Mouse (Mus musculus) limb, embryonic 12.5 days (tissue): ENCODE results near the gene Speer4f1. TPM values are rescaled to one million over a fixed set of nuclear protein-coding genes. Genes with fewer than 3 reads are reported as not detected.
"Not testable (repeated sequence)": the region's sequence is repeated elsewhere in the genome, so short reads cannot be mapped to it uniquely, and the experiment has no call there.

Experiments used
- ATAC-seq: fragments of 200-750 bp; cut with Nextera tagmentation; 2 replicates; pipeline ENCODE4 v1.8.0; 2017; ENCODE audit warnings: low read depth, moderate TSS enrichment; ENCODE audit not compliant: insufficient number of reproducible peaks, insufficient read depth, low FRiP score, low TSS enrichment
- H3K27ac ChIP-seq: fragments of 300-500 bp; sonication (generic); 2 replicates; pipeline ENCODE4 v1.5.1; 2016; ENCODE audit warnings: mild to moderate bottlenecking, moderate library complexity
- H3K27me3 ChIP-seq: fragments of 300-500 bp; sonication (generic); 2 replicates; pipeline ENCODE4 v1.6.1; 2016; ENCODE audit warnings: mild to moderate bottlenecking, moderate library complexity
- H3K36me3 ChIP-seq: fragments of 300-500 bp; sonication (generic); 2 replicates; pipeline ENCODE4 v1.6.1; 2016; ENCODE audit warnings: mild to moderate bottlenecking, moderate library complexity
- H3K4me1 ChIP-seq: fragments of 300-500 bp; sonication (generic); replicated peaks from 2 replicates; pipeline ENCODE4 v1.6.1; 2016
- H3K4me2 ChIP-seq: fragments of 300-500 bp; sonication (generic); 2 replicates; pipeline ENCODE4 v1.6.1; 2016; ENCODE audit warnings: mild to moderate bottlenecking, moderate library complexity
- H3K4me3 ChIP-seq: fragments of 300-500 bp; sonication (generic); replicated peaks from 2 replicates; pipeline ENCODE4 v1.5.1; 2016; ENCODE audit warnings: mild to moderate bottlenecking
- H3K9ac ChIP-seq: fragments of 300-500 bp; sonication (generic); replicated peaks from 2 replicates; pipeline ENCODE4 v1.6.1; 2016; ENCODE audit warnings: mild to moderate bottlenecking, moderate library complexity
- H3K9me3 ChIP-seq: fragments of 300-500 bp; sonication (generic); 2 replicates; pipeline ENCODE4 v1.6.1; 2016; ENCODE audit warnings: mild to moderate bottlenecking, moderate library complexity
- WGBS: fragments of 180-500 bp; shearing (Covaris S2); methylation state at CpG from one replicate; pipeline ENCODE4 v1.1.7; 2016; 5-methylcytosine and 5-hydroxymethylcytosine counted together
- polyA plus RNA-seq: library from polyadenylated mRNA; unstranded; fragments of >200 nt; fragmentation: Nextera tagmentation; extraction: Ambion mirVana; gene quantifications from 2 replicates; pipeline ENCODE4 v1.2.1, GENCODE M21; 2016

Gene Speer4f1
- not detected in 2 replicates for polyA plus RNA-seq

- H3K36me3 ChIP-seq, H3K4me3 ChIP-seq, H3K9me3 ChIP-seq, H3K27ac ChIP-seq, H3K27me3 ChIP-seq, ATAC-seq, H3K4me1 ChIP-seq, H3K9ac ChIP-seq, H3K4me2 ChIP-seq: not testable (repeated sequence)
- 85% methylated on average over 1 of the region's 1 CpGs for WGBS
Measured at GRCm38 (mm10) chr5:17475798-17476197, at the start of gene Speer4f1. Gene Speer4f1, plus strand, starts transcription at chr5:17476098.

GRCm38 (mm10) chr5:17426930-17427329 is 49.0 kb upstream of the Speer4f1 start:
- WGBS: 86% methylated on average over 1 of the region's 1 CpGs
- no peak overlapping the region for H3K9ac ChIP-seq
- H3K9me3 ChIP-seq: no peaks in the 10 kb centered on the region
- H3K4me1 ChIP-seq: no peaks in the 10 kb centered on the region
- no peaks in the 10 kb centered on the region for H3K27me3 ChIP-seq
- no peak overlapping the region for H3K27ac ChIP-seq
- no peak overlapping the region for H3K4me2 ChIP-seq
- no peaks in the 10 kb centered on the region for H3K36me3 ChIP-seq
- no peak overlapping the region for H3K4me3 ChIP-seq
- ATAC-seq: no peak

GRCm38 (mm10) chr5:17434721-17435120 is 41.2 kb upstream of the Speer4f1 start:
- Histone ChIP-seq H3K27ac (no peak overlapping the region), H3K4me1 (peaks cover 5% of the 10 kb centered on the region), H3K9me3 (no peaks in the 10 kb centered on the region), H3K36me3 (no peaks in the 10 kb centered on the region), H3K4me2 (no peak overlapping the region), H3K9ac (no peak overlapping the region), H3K4me3 (no peak overlapping the region), H3K27me3 (no peaks in the 10 kb centered on the region)
- ATAC-seq: no peak
- 58% methylated on average over 3 of the region's 3 CpGs for WGBS

GRCm38 (mm10) chr5:17436209-17436608 is 39.7 kb upstream of the Speer4f1 start:
- peak; percentile 42; the same call in 1 of the 2 replicates for ATAC-seq
- H3K27me3 ChIP-seq: no peaks in the 10 kb centered on the region

DNA sequence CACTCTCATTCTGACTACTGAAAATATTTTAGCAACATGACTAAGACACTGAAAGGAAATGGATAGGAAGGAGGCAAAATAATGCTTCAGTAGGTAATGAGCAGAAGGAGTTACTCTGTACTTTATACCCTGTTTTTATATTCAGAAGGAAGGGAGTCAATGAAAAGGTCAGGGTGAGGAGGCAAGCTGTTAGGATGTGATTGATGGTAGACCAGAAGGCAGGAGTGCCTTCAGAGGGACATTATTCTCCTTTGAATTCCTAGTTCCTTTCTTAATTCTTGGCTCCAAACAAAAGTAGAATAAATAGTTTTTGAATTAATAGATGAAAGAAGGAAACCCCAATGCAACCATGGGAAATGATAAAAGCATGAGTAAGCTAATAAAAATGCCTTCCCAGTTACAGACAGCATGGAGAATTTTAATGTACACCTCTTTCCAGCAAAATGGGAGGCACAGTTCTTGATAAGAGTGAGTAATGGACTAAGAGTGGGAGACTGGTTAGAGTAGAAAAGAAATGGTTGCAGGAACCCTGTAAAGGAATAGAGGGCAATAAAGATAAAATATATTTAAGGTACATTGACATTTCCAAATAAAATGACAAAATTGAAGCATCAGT is 36.3 kb upstream of the Speer4f1 start:
- peaks cover 5% of the 10 kb centered on the region for H3K4me1 ChIP-seq
- no peak for ATAC-seq
- H3K9ac ChIP-seq: no peak overlapping the region
- H3K27me3 ChIP-seq: no peaks in the 10 kb centered on the region
- no peak overlapping the region for H3K4me3 ChIP-seq
- no peak overlapping the region for H3K4me2 ChIP-seq
- H3K27ac ChIP-seq: no peak overlapping the region
- H3K36me3 ChIP-seq: no peaks in the 10 kb centered on the region
- no peaks in the 10 kb centered on the region for H3K9me3 ChIP-seq

More at GRCm38 (mm10) chr5:17436209-17436608, 39.7 kb upstream of the Speer4f1 start:
- Histone ChIP-seq H3K9me3 (no peaks in the 10 kb centered on the region), H3K27ac (no peak overlapping the region), H3K36me3 (no peaks in the 10 kb centered on the region), H3K9ac (no peak overlapping the region), H3K4me1 (peaks cover 5% of the 10 kb centered on the region), H3K4me2 (no peak overlapping the region), H3K4me3 (no peak overlapping the region)
- 17% methylated on average over 2 of the region's 2 CpGs for WGBS

- Histone ChIP-seq H3K4me3 (no peak overlapping the region), H3K27ac (no peak overlapping the region), H3K27me3 (no peaks in the 10 kb centered on the region), H3K4me1 (no peaks in the 10 kb centered on the region), H3K9ac (no peak overlapping the region), H3K4me2 (no peak overlapping the region), H3K9me3 (no peaks in the 10 kb centered on the region), H3K36me3 (no peaks in the 10 kb centered on the region)
- WGBS: 92% methylated on average over 5 of the region's 5 CpGs
- no peak for ATAC-seq
Measured at GRCm38 (mm10) chr5:17454059-17454458, 21.8 kb upstream of the Speer4f1 start.

- H3K4me2 ChIP-seq: no peak overlapping the region
- H3K36me3 ChIP-seq: no peaks in the 10 kb centered on the region
- 79% methylated on average over 6 of the region's 6 CpGs for WGBS
- no peaks in the 10 kb centered on the region for H3K27me3 ChIP-seq
- 0 out of 2 replicates have a peak, but pooled peaks have one; percentile 37 for ATAC-seq
- no peak overlapping the region for H3K27ac ChIP-seq
- H3K4me1 ChIP-seq: no peaks in the 10 kb centered on the region
- no peak overlapping the region for H3K9ac ChIP-seq
- no peak overlapping the region for H3K4me3 ChIP-seq
- no peaks in the 10 kb centered on the region for H3K9me3 ChIP-seq
Measured at GRCm38 (mm10) chr5:17454952-17455586, 20.8 kb upstream of the Speer4f1 start.

DNA sequence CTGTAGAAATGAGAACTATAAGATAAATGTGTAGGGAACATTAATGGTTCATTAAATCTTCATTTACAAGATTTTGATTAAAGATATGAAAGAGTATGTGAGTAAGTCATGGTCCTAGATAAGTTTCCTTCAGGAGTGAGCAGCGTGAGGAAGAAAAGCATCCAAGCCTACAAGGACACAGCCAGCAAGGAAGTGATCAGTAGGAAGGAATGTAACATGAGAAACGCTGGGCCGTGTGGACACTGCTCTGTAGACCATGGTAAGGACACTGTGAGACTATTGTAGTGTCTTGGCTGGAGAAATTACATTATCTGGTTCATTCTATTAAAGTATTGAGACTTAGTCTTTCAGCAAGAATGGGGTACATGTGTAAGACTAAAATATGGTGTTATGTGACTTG is 19.2 kb upstream of the Speer4f1 start:
- no peaks in the 10 kb centered on the region for H3K4me1 ChIP-seq
- H3K9ac ChIP-seq: no peak overlapping the region
- no peaks in the 10 kb centered on the region for H3K27me3 ChIP-seq
- H3K36me3 ChIP-seq: no peaks in the 10 kb centered on the region
- H3K4me2 ChIP-seq: no peak overlapping the region
- H3K4me3 ChIP-seq: no peak overlapping the region
- H3K9me3 ChIP-seq: no peaks in the 10 kb centered on the region
- no peak overlapping the region for H3K27ac ChIP-seq
- 73% methylated on average over 3 of the region's 3 CpGs for WGBS
- no peak for ATAC-seq

DNA sequence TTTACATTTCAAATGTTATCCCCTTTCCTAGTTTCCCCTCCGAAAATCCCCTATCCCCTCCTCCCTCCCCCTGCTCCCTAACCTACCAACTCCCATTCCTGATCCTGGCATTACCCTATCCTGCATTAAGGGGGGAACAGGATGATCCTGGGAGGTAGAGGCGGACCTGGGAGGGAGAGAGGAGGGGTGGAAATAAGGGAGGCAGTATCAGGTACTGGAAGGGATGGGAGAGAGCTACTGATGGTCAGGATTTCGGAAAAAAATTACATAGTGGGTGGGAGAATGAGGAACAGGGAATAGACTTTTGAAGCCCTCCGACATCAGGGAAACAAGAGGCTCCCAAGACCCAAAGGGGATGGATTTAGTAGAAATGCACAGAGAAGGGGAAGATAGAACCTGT is 7.8 kb upstream of the Speer4f1 start:
- H3K36me3 ChIP-seq, H3K27ac ChIP-seq, H3K9ac ChIP-seq, H3K4me3 ChIP-seq, ATAC-seq, H3K27me3 ChIP-seq, H3K9me3 ChIP-seq, H3K4me1 ChIP-seq, H3K4me2 ChIP-seq: not testable (repeated sequence)
- 75% methylated on average over 4 of the region's 4 CpGs for WGBS

- no peak overlapping the region for H3K4me3 ChIP-seq
- no peak overlapping the region for H3K9ac ChIP-seq
- no peak overlapping the region for H3K4me2 ChIP-seq
- whole genome bisulfite sequencing: 87% methylated on average over 1 of the region's 1 CpGs
- H3K4me1 ChIP-seq: no peaks in the 10 kb centered on the region
- H3K27ac ChIP-seq: no peak overlapping the region
- no peaks in the 10 kb centered on the region for H3K27me3 ChIP-seq
- H3K36me3 ChIP-seq: no peaks in the 10 kb centered on the region
- ATAC-seq: no peak
- H3K9me3 ChIP-seq: no peaks in the 10 kb centered on the region
Measured at GRCm38 (mm10) chr5:17476476-17476875, 578 bp downstream of the Speer4f1 start.

- 64% methylated on average over 1 of the region's 1 CpGs for WGBS
- Histone ChIP-seq H3K27me3 (no peaks in the 10 kb centered on the region), H3K27ac (no peak overlapping the region)
Measured at GRCm38 (mm10) chr5:17489894-17490293, 14.0 kb downstream of the Speer4f1 start.

DNA sequence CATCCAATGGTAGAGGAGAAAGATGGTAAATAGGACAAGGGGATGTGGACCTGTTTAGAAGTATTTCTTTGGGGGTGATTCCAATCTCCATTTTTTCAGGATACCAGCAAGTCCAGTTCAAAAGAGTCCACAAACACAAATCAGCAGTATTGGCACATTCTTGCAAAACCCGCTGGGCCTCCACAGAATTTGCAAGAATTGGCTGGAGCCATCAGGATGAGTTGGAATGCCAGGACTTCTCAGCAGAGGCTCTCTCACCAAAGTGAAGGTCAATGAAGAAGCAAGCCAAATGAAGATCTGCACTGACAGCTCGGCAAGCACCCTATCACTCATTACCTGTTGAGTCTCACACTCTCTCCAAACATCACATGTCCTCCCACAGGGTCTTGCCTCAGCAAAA is 19.7 kb downstream of the Speer4f1 start:
- H3K4me1 ChIP-seq: peaks cover 2% of the 10 kb centered on the region; the same call in 1 of the 2 replicates
- no peak overlapping the region for H3K4me3 ChIP-seq
- no peak overlapping the region for H3K9ac ChIP-seq
- H3K27ac ChIP-seq: no peak overlapping the region
- H3K27me3 ChIP-seq: no peaks in the 10 kb centered on the region
- H3K36me3 ChIP-seq: no peaks in the 10 kb centered on the region
- no peak for ATAC-seq
- H3K4me2 ChIP-seq: no peak overlapping the region
- no peaks in the 10 kb centered on the region for H3K9me3 ChIP-seq
- WGBS: 79% methylated on average over 2 of the region's 2 CpGs

More at GRCm38 (mm10) chr5:17489894-17490293, 14.0 kb downstream of the Speer4f1 start:
- no peaks in the 10 kb centered on the region for H3K36me3 ChIP-seq
- H3K9ac ChIP-seq: no peak overlapping the region
- H3K4me2 ChIP-seq: no peak overlapping the region
- no peak for ATAC-seq
- no peaks in the 10 kb centered on the region for H3K9me3 ChIP-seq
- no peak overlapping the region for H3K4me3 ChIP-seq
- peaks cover 3% of the 10 kb centered on the region; the same call in 1 of the 2 replicates for H3K4me1 ChIP-seq
